Mouse (Mus musculus) adipose tissue, adult 10 weeks (tissue): ENCODE results near the gene Mroh2a. TPM values are rescaled to one million over a fixed set of nuclear protein-coding genes. Genes with fewer than 3 reads are reported as not detected.

ENCODE experiments used
- polyA plus RNA-seq: library from polyadenylated mRNA; stranded (reverse); fragments of 350-450 nt; fragmentation: Illumina TruSeq; extraction: RNeasy Lipid Tissue Mini Kit (QIAGEN cat#74804); gene quantifications from one replicate; pipeline ENCODE4 v1.2.3, GENCODE M21; 2014; ENCODE audit warnings: low read depth, low replicate concordance

Mroh2a gene
- polyA plus RNA-seq, result 61.5 TPM

DNA sequence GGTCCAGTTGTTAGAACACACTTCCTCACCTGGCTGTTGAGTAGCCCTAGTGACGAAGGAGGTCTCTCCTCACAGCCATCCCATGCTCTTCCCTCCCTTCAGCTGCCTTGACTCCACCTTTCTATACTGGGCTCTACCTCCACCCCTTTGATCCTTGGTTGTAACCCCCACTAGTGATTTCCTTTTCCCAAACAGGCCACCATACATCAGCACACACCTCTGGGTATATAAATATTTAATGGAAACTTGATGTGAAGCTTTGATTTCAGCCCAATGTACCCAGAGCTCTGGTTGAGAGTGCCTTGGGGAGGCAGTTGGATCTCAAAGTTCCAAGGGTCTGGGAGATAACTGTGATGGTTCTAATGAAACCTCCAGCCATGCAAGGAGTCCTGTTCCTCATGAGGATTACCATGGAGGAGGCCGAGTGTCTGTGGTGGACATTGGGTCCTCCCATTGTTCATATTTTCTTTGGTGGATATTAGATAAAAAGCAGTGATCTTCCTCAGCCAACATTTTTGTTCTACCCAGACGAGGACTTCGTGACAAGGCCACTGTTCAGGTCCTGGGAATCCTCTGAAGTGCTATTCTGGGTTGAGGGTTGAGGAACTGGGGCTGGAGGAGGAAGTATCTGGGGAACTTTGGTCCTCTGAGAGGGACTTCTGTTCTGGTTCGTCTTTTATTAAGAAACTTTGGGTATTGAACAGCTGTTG lies at the start of gene Mroh2a:
Mroh2a (plus strand) TSS at position 317 of the 710 bp plus-strand sequence.

DNA sequence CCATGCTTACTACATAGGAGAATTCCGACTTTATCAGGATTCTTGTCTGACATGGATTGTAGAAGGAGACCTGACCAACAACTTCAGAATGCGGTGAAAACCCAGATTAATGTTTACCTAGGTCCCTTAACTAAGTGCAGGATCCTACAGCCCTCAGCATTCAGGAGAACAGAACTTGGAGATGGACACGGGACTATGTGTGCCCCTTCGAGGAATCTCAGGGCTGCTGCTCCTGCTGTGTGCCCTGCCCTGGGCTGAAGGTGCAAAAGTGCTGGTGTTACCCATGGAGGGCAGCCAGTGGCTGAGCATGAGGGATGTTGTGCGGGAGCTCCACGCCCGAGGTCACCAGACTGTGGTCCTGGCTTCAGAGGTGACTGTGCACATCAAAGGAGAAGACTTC lies 26.3 kb upstream of the Mroh2a start, which contains the start of gene Ugt1a2:
Ugt1a2 (plus strand) TSS at position 146 of the 400 bp plus-strand sequence.

GRCm38 (mm10) chr1:88205294-88205922 lies 21.4 kb upstream of the Mroh2a start, which contains the start of gene Dnajb3:
TSS of gene Dnajb3 (minus strand) at chr1:88205782.

DNA sequence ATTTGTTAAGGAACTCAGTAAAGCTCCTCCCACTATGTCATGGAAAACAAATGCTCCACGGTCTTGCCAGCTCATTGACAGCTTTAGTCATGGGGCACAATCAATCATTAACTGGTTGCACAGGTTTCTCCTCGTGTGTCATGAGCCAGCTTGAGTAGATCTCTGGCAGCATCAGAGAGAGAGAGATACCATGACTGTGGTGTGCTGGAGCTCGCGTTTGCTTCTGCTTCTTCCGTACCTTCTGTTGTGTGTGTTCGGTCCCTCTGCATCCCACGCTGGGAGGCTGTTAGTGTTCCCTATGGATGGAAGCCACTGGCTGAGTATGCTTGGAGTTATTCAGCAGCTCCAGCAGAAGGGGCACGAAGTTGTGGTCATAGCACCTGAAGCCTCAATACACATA lies 15.0 kb upstream of the Mroh2a start, which contains the start of gene Ugt1a1:
Ugt1a1 (plus strand) TSS at position 148 of the 400 bp plus-strand sequence.

GRCm38 (mm10) chr1:88277098-88277817 lies 50.5 kb downstream of the Mroh2a start, which contains the start of the genes Hjurp and Trpm8:
TSS of gene Hjurp (minus strand) at chr1:88277633.
TSS of gene Trpm8 (plus strand) at chr1:88277661.

Other genes starting within 250 kb of the Mroh2a start
- gene Usp40, start 218.4 kb upstream of the Mroh2a start, polyA plus RNA-seq, result 15.1 TPM
- gene Ugt1a10, start 171.6 kb upstream of the Mroh2a start, polyA plus RNA-seq, result not detected
- not detected for gene Ugt1a9, start 156.2 kb upstream of the Mroh2a start, polyA plus RNA-seq
- not detected for gene Ugt1a8, start 139.2 kb upstream of the Mroh2a start, polyA plus RNA-seq
- gene Ugt1a7c, start 131.9 kb upstream of the Mroh2a start, polyA plus RNA-seq, result 15.9 TPM
- 12.1 TPM for gene Ugt1a6b, start 123.7 kb upstream of the Mroh2a start, polyA plus RNA-seq
- gene Ugt1a6a, start 92.2 kb upstream of the Mroh2a start, polyA plus RNA-seq, result 59.3 TPM
- gene Ugt1a5, start 61.0 kb upstream of the Mroh2a start, polyA plus RNA-seq, result not detected
- gene Ugt1a2, start 26.4 kb upstream of the Mroh2a start, polyA plus RNA-seq, result 0.25 TPM
- gene Dnajb3, start 21.2 kb upstream of the Mroh2a start, polyA plus RNA-seq, result 21.6 TPM
- gene Ugt1a1, start 15.0 kb upstream of the Mroh2a start, polyA plus RNA-seq, result 0.61 TPM
- gene Hjurp, start 50.6 kb downstream of the Mroh2a start, polyA plus RNA-seq, result 74.9 TPM
- 0.07 TPM for gene Trpm8, start 50.7 kb downstream of the Mroh2a start, polyA plus RNA-seq
- gene Spp2, start 180.0 kb downstream of the Mroh2a start, polyA plus RNA-seq, result not detected